Mouse (Mus musculus) stomach, postnatal 0 days (tissue): ENCODE results near the gene Casq2. TPM values are rescaled to one million over a fixed set of nuclear protein-coding genes. Genes with fewer than 3 reads are reported as not detected.

Experiments
- ATAC-seq: fragments of 200-750 bp; cut with Nextera tagmentation; 2 replicates; pipeline ENCODE4 v1.8.0; 2017; ENCODE audit not compliant: low FRiP score, low TSS enrichment
- DNase-seq: peaks from one replicate; pipeline ENCODE4 v3.0.0-alpha.2; 2016; ENCODE audit warnings: low spot score
- H3K27ac ChIP-seq: fragments of 300-500 bp; sonication (generic); replicated peaks from 2 replicates; pipeline ENCODE4 v1.5.1; 2014; ENCODE audit warnings: mild to moderate bottlenecking, control low read depth
- H3K27me3 ChIP-seq: fragments of 300-500 bp; sonication (generic); 2 replicates; pipeline ENCODE4 v1.6.1; 2014; ENCODE audit warnings: low read length; ENCODE audit not compliant: control insufficient read depth, insufficient read depth
- H3K36me3 ChIP-seq: fragments of 300-500 bp; sonication (generic); 2 replicates; pipeline ENCODE4 v1.6.1; 2014; ENCODE audit warnings: low read length, mixed read lengths; ENCODE audit not compliant: control insufficient read depth, insufficient read depth
- H3K4me1 ChIP-seq: fragments of 300-500 bp; sonication (generic); replicated peaks from 2 replicates; pipeline ENCODE4 v1.6.1; 2014; ENCODE audit warnings: antibody characterized with exemption; ENCODE audit not compliant: control insufficient read depth, insufficient read depth
- H3K4me2 ChIP-seq: fragments of 300-500 bp; sonication (generic); replicated peaks from 2 replicates; pipeline ENCODE4 v1.6.1; 2014; ENCODE audit warnings: low read depth, mild to moderate bottlenecking, control low read depth, moderate library complexity
- H3K4me3 ChIP-seq: fragments of 300-500 bp; sonication (generic); 2 replicates; pipeline ENCODE4 v1.5.1; 2014; ENCODE audit warnings: low read depth, low read length, control low read depth
- H3K9ac ChIP-seq: fragments of 300-500 bp; sonication (generic); 2 replicates; pipeline ENCODE4 v1.6.1; 2014; ENCODE audit warnings: mild to moderate bottlenecking, low read length, control low read depth, mixed read lengths
- H3K9me3 ChIP-seq: fragments of 300-500 bp; sonication (generic); 2 replicates; pipeline ENCODE4 v1.6.1; 2016; ENCODE audit warnings: low read length; ENCODE audit not compliant: control insufficient read depth
- CTCF ChIP-seq: IDR thresholded peaks from 2 replicates; pipeline ENCODE4 v1.5.1; 2016; ENCODE audit warnings: antibody characterized with exemption, low read depth, mild to moderate bottlenecking, moderate library complexity
- EP300 ChIP-seq: optimal IDR thresholded peaks from 2 replicates; pipeline ENCODE3; 2016; ENCODE audit warnings: antibody characterized with exemption
- WGBS: fragments of 180-500 bp; shearing (Covaris S2); extraction: QIAGEN DNeasy Blood & Tissue Kit; methylation state at CpG from one replicate; pipeline ENCODE4 v1.1.7; 2014; 5-methylcytosine and 5-hydroxymethylcytosine counted together
- polyA plus RNA-seq: library from polyadenylated mRNA; unstranded; fragments of >200 nt; fragmentation: Nextera tagmentation; extraction: Ambion mirVana; gene quantifications from 2 replicates; pipeline ENCODE4 v1.2.1, GENCODE M21; 2015

The Casq2 gene
- polyA plus RNA-seq, 1 experiment from 2014 or later: 2.5 TPM

DNA sequence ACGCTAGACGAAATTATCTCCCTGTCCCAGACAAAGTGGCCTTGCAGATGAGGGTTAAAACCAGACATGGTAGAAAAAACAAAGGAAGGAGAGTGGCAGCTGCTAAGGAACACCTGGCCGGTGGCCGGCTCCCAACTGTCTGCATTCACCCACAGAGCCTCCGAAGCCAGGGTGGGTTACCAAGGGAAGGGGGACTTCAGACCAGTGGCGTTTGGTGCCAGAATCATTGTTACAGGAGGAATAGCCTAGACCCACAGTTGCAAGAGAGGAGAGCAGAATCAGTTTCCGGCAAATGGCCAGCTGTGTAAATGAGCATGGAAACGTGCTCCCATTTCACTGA lies 23.6 kb upstream of the Casq2 start:
- TF ChIP-seq CTCF: no peak
- no peak for TF ChIP-seq EP300
- Histone ChIP-seq H3K9me3 (no peaks in the 10 kb centered on the region), H3K36me3 (no peaks in the 10 kb centered on the region), H3K4me1 (no peaks in the 10 kb centered on the region), H3K27me3 (no peaks in the 10 kb centered on the region), H3K4me3 (no peak overlapping the region), H3K9ac (no peak overlapping the region), H3K4me2 (no peak overlapping the region), H3K27ac (no peak overlapping the region)
- no peak for DNase-seq
- WGBS: 38% methylated on average over 8 of the region's 8 CpGs
- no peak for ATAC-seq

DNA sequence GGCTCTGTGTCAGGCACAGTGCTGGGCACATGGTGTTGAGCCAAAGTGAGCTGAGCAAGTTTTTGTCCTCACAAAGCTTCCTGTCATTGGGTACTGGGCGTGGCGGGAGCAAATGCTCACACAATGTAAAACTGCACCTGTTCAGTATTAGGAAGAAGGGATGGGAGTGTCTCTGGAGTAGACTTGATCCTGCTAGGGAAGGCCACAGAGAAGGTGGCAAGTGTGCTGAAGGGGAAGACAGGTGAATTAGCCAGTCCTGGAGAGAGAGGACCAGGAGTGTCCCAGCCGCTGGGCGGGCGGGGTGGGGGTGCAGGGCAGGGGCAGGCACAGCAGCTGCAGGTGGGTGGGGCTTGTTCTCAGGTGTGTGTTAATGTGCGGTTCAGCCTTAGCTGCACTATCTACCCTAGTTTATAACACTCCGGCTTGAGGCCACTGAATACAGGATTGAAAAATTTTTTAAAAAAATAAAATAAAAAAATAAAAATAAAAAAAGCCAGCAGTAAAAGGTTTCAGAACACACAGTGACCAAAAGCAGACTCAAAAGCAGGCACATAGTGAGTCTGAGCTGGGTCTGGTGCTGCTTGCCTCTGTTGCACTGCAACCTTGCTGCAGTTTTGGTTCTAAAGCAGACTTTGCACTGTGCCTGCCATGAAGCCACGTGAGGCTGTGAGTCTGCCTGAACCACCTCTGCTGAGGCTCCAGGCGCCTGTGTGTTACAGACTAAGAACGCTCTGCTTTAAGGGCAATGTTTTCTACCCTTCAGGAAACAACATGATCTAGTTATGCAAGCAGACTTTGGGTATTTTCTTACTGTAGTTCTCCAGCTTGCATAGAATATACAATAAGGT lies 22.7 kb upstream of the Casq2 start:
- no peaks in the 10 kb centered on the region for H3K36me3 ChIP-seq
- H3K9me3 ChIP-seq: no peaks in the 10 kb centered on the region
- H3K27ac ChIP-seq: no peak overlapping the region
- H3K4me1 ChIP-seq: no peaks in the 10 kb centered on the region
- no peak overlapping the region for H3K4me2 ChIP-seq
- H3K9ac ChIP-seq: no peak overlapping the region
- H3K27me3 ChIP-seq: no peaks in the 10 kb centered on the region
- 49% methylated on average over 10 of the region's 10 CpGs for WGBS
- 0 out of 2 replicates have a peak, but pooled peaks have one; percentile 51 for ATAC-seq
- no peak for TF ChIP-seq CTCF
- no peak for TF ChIP-seq EP300
- DNase-seq: peak; percentile 48
- H3K4me3 ChIP-seq: no peak overlapping the region

DNA sequence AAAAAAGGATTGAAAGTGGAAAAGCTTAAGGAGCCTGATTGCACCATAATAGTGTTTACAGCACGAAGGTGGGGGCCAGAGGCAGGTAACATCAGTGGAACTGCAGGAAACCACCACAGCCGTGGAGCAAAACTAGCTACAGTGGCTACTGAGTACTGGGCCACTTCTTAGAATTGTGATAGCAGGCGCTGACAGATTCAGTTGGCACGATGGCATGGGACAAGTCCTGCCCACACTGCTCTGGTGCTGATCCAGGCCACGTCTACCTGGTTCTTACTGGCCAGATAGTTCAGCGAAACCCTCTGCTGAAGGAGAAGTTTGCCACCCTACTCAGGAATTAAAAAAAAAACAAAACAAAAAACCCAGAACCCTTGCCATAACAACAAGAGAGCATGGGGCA lies 21.6 kb upstream of the Casq2 start:
- Histone ChIP-seq H3K9ac (no peak overlapping the region), H3K36me3 (no peaks in the 10 kb centered on the region), H3K4me1 (no peaks in the 10 kb centered on the region), H3K27ac (no peak overlapping the region), H3K27me3 (no peaks in the 10 kb centered on the region), H3K4me3 (no peak overlapping the region), H3K9me3 (no peaks in the 10 kb centered on the region), H3K4me2 (no peak overlapping the region)
- WGBS: 84% methylated on average over 6 of the region's 6 CpGs
- TF ChIP-seq EP300 (no peak), CTCF (no peak)
- ATAC-seq (no peak), DNase-seq (no peak)

DNA sequence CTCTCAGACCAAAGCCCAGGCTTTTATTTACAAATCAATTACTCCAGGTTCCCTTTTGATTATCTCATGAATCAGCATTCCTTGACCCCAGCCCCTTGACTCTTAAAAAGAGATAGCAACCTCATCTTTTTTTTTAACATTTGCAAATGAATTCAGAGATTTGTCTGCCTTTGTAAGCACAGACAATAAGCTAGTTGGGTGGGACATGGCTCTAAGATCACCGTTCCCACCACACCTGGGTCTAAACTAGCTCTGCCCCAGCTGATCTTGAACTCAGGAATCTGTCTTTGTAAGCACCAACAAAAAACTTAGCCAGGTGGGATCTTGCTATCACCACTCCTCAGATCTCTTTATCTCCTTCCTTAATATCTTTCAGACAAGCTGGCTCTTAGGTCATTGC lies 18.9 kb upstream of the Casq2 start:
- no peak for ATAC-seq
- Histone ChIP-seq H3K9me3 (no peaks in the 10 kb centered on the region), H3K27ac (no peak overlapping the region), H3K4me3 (no peak overlapping the region), H3K27me3 (no peaks in the 10 kb centered on the region), H3K36me3 (no peaks in the 10 kb centered on the region), H3K9ac (no peak overlapping the region), H3K4me1 (no peaks in the 10 kb centered on the region), H3K4me2 (no peak overlapping the region)
- 55% methylated on average over 1 of the region's 1 CpGs for WGBS
- TF ChIP-seq EP300 (no peak), CTCF (no peak)
- no peak for DNase-seq

DNA sequence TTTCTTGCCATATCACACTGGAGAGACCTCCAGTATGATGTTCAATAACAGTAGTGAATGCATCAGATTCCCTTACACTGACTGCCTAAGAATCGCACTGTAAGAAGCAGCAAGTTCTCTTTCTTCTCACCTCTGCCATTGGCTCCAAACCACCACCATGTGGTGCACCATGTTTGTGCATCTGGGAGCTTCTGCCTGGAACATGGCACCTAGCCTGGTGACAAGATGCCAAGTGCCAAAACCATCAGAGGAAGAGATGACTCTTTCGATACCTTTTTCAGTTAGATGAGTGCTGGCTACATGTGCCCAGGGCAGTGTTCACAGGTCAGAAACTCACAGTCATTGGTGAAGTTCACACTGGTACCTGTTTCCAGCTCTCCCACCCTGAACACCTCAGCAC lies 18.4 kb upstream of the Casq2 start:
- no peak for DNase-seq
- Histone ChIP-seq H3K4me2 (no peak overlapping the region), H3K36me3 (no peaks in the 10 kb centered on the region), H3K4me3 (no peak overlapping the region), H3K27me3 (no peaks in the 10 kb centered on the region), H3K9ac (no peak overlapping the region), H3K9me3 (no peaks in the 10 kb centered on the region), H3K4me1 (no peaks in the 10 kb centered on the region), H3K27ac (no peak overlapping the region)
- 97% methylated on average over 2 of the region's 2 CpGs for WGBS
- no peak for ATAC-seq
- TF ChIP-seq EP300: no peak
- TF ChIP-seq CTCF: no peak

DNA sequence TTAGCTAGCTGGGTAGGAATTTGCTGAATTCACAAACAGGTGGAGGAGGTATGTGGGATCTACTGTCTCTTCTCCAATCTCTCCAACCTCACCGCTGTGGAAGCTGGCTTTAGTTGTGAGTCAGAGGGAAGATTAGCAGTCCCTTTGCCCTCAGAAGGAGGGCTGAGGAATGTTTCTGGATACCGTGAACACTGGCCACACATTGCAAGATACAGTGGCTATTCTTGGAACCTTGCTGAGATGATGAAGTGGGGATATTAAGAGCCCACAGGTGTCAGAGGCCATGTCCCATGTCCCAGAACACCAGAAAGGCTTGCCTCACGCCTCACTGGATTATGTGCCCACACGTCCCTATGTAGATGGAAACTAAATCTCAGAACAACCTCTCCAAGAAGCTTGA lies 17.0 kb upstream of the Casq2 start:
- no peak for DNase-seq

More for the DNA sequence above, 17.0 kb upstream of the Casq2 start:
- H3K9me3 ChIP-seq: no peaks in the 10 kb centered on the region
- H3K27me3 ChIP-seq: no peaks in the 10 kb centered on the region
- WGBS: 75% methylated on average over 4 of the region's 4 CpGs
- no peak for TF ChIP-seq CTCF
- no peak for TF ChIP-seq EP300
- H3K27ac ChIP-seq: no peak overlapping the region
- ATAC-seq: no peak
- H3K4me3 ChIP-seq: no peak overlapping the region
- H3K4me1 ChIP-seq: no peaks in the 10 kb centered on the region
- no peaks in the 10 kb centered on the region for H3K36me3 ChIP-seq
- H3K4me2 ChIP-seq: no peak overlapping the region
- H3K9ac ChIP-seq: no peak overlapping the region
